Mouse (Mus musculus) neural tube, embryonic 14.5 days (tissue): ENCODE measurements around the gene Mrps33. TPM values are rescaled to one million over a fixed set of nuclear protein-coding genes. Genes with fewer than 3 reads are reported as not detected.
A peak's percentile ranks its signal among the peaks of the same experiment; 100 is the strongest.

ENCODE experiments used
- ATAC-seq: fragments of 200-750 bp; cut with Nextera tagmentation; 2 replicates; pipeline ENCODE4 v1.8.0; 2017; ENCODE audit warnings: low read depth, mild to moderate bottlenecking, moderate TSS enrichment, moderate library complexity
- H3K27ac ChIP-seq: fragments of 300-500 bp; sonication (generic); 2 replicates; pipeline ENCODE4 v1.5.1; 2014; ENCODE audit warnings: low read depth, mild to moderate bottlenecking, control low read depth, low read length, moderate library complexity, mixed read lengths
- H3K27me3 ChIP-seq: fragments of 300-500 bp; sonication (generic); 2 replicates; pipeline ENCODE4 v1.6.1; 2014; ENCODE audit warnings: low read length; ENCODE audit not compliant: control insufficient read depth, insufficient read depth
- H3K36me3 ChIP-seq: fragments of 300-500 bp; sonication (generic); 2 replicates; pipeline ENCODE4 v1.6.1; 2014; ENCODE audit warnings: low read length, mixed read lengths; ENCODE audit not compliant: control insufficient read depth, insufficient read depth
- H3K4me1 ChIP-seq: fragments of 300-500 bp; sonication (generic); 2 replicates; pipeline ENCODE4 v1.6.1; 2014; ENCODE audit warnings: low read length; ENCODE audit not compliant: control insufficient read depth, insufficient read depth
- H3K4me2 ChIP-seq: fragments of 300-500 bp; sonication (generic); 2 replicates; pipeline ENCODE4 v1.6.1; 2014; ENCODE audit warnings: mild to moderate bottlenecking, low read depth, low read length, control low read depth
- H3K4me3 ChIP-seq: fragments of 300-500 bp; sonication (generic); 2 replicates; pipeline ENCODE4 v1.5.1; 2014; ENCODE audit warnings: low read depth, low read length, control low read depth, mixed read lengths
- H3K9ac ChIP-seq: fragments of 300-500 bp; sonication (generic); replicated peaks from 2 replicates; pipeline ENCODE4 v1.6.1; 2014; ENCODE audit warnings: low read depth, mild to moderate bottlenecking, control low read depth, low read length, mixed read lengths
- H3K9me3 ChIP-seq: fragments of 300-500 bp; sonication (generic); 2 replicates; pipeline ENCODE4 v1.6.1; 2016; ENCODE audit warnings: low read length; ENCODE audit not compliant: control insufficient read depth
- WGBS: fragments of 180-500 bp; shearing (Covaris S2); extraction: QIAGEN DNeasy Blood & Tissue Kit; methylation state at CpG from one replicate; pipeline ENCODE4 v1.1.7; 2014; 5-methylcytosine and 5-hydroxymethylcytosine counted together
- polyA plus RNA-seq: library from polyadenylated mRNA; unstranded; fragments of >200 nt; fragmentation: Nextera tagmentation; extraction: Ambion mirVana; gene quantifications from 2 replicates; pipeline ENCODE4 v1.2.1, GENCODE M21; 2014

The Mrps33 gene
- polyA plus RNA-seq, 1 experiment from 2014 or later: 206 TPM

GRCm38 (mm10) chr6:39807050-39807560 is 3.7 kb downstream of the Mrps33 start:
- 92% methylated on average over 7 of the region's 7 CpGs for WGBS
- H3K27ac ChIP-seq: no peak overlapping the region
- no peaks in the 10 kb centered on the region for H3K27me3 ChIP-seq
- peaks cover 4% of the 10 kb centered on the region; the same call in 1 of the 2 replicates for H3K4me1 ChIP-seq
- H3K9me3 ChIP-seq: no peaks in the 10 kb centered on the region
- H3K4me2 ChIP-seq: no peak overlapping the region
- ATAC-seq: no peak
- no peaks in the 10 kb centered on the region for H3K36me3 ChIP-seq
- no peak overlapping the region for H3K4me3 ChIP-seq
- no peak overlapping the region for H3K9ac ChIP-seq

- Histone ChIP-seq H3K4me1 (peaks cover 4% of the 10 kb centered on the region; the same call in 1 of the 2 replicates), H3K9me3 (no peaks in the 10 kb centered on the region), H3K27me3 (no peaks in the 10 kb centered on the region), H3K9ac (no peak overlapping the region), H3K4me3 (no peak overlapping the region), H3K27ac (no peak overlapping the region; the same call in 1 of the 2 replicates), H3K36me3 (no peaks in the 10 kb centered on the region), H3K4me2 (no peak overlapping the region)
- no peak for ATAC-seq
- WGBS: 62% methylated on average over 7 of the region's 7 CpGs
Observed at GRCm38 (mm10) chr6:39806336-39806735, 4.5 kb downstream of the Mrps33 start.

DNA sequence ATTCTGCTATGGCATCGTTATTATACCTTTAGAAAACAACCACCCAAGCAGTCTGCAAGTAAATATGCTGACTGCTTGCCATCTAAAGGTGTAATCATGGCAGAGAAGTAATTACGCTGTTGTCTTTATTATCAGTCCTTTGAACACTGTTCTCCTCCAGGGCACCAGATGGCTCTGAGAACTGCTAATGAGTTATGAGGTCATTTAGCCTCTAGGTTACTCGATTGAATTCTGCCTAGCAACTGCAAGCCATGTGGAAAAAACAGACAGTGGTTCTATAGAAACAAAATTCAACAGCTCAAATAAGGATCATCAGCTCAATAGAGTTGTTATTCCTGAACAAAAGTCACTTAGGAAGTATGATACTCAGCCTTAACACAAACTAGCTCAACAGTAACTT is 4.9 kb downstream of the Mrps33 start:
- Histone ChIP-seq H3K9me3 (no peaks in the 10 kb centered on the region), H3K4me3 (no peak overlapping the region), H3K36me3 (no peaks in the 10 kb centered on the region), H3K9ac (no peak overlapping the region), H3K4me2 (no peak overlapping the region), H3K27ac (peak overlapping the region; percentile 24; the same call in 1 of the 2 replicates), H3K4me1 (peaks cover 4% of the 10 kb centered on the region; the same call in 1 of the 2 replicates), H3K27me3 (no peaks in the 10 kb centered on the region)
- 15% methylated on average over 3 of the region's 3 CpGs for WGBS
- peak; percentile 36; the same call in 1 of the 2 replicates for ATAC-seq

- H3K27ac ChIP-seq: no peak overlapping the region
- no peaks in the 10 kb centered on the region for H3K36me3 ChIP-seq
- 94% methylated on average over 7 of the region's 7 CpGs for WGBS
- no peak overlapping the region for H3K9ac ChIP-seq
- no peak overlapping the region for H3K4me2 ChIP-seq
- no peaks in the 10 kb centered on the region for H3K9me3 ChIP-seq
- H3K27me3 ChIP-seq: no peaks in the 10 kb centered on the region
- H3K4me1 ChIP-seq: no peaks in the 10 kb centered on the region
- H3K4me3 ChIP-seq: no peak overlapping the region
- no peak for ATAC-seq
Observed at GRCm38 (mm10) chr6:39800977-39801376, 9.8 kb downstream of the Mrps33 start.

GRCm38 (mm10) chr6:39797076-39797475 is 13.7 kb downstream of the Mrps33 start:
- Histone ChIP-seq H3K36me3 (no peaks in the 10 kb centered on the region), H3K27me3 (no peaks in the 10 kb centered on the region), H3K4me2 (no peak overlapping the region), H3K4me1 (no peaks in the 10 kb centered on the region), H3K9me3 (no peaks in the 10 kb centered on the region), H3K4me3 (no peak overlapping the region), H3K9ac (no peak overlapping the region), H3K27ac (no peak overlapping the region)
- 73% methylated on average over 2 of the region's 2 CpGs for WGBS
- no peak for ATAC-seq

DNA sequence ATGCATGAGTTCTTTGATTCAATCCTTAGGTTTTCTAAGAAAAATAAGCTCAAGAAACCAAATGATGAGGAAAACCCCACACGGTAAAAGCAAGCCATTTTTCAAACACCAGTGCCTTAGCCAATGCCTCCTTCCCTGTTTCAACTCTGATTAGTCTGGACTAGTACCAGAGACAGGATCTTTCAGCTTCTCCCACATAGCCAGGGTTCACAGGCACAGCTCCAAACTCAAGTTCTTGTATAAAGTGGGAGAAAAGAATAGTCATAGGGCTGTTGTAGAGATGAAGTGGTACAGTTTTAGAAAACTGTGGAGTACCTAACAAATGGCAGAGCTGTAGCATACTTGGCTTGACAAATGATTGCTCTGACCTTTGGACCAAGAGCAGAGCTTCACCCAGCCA is 14.6 kb downstream of the Mrps33 start:
- no peaks in the 10 kb centered on the region for H3K9me3 ChIP-seq
- no peak overlapping the region for H3K4me2 ChIP-seq
- H3K27ac ChIP-seq: no peak overlapping the region
- 76% methylated on average over 1 of the region's 1 CpGs for whole genome bisulfite sequencing
- no peak for ATAC-seq
- H3K27me3 ChIP-seq: no peaks in the 10 kb centered on the region
- no peak overlapping the region for H3K9ac ChIP-seq
- no peaks in the 10 kb centered on the region for H3K36me3 ChIP-seq
- H3K4me3 ChIP-seq: no peak overlapping the region
- H3K4me1 ChIP-seq: no peaks in the 10 kb centered on the region

DNA sequence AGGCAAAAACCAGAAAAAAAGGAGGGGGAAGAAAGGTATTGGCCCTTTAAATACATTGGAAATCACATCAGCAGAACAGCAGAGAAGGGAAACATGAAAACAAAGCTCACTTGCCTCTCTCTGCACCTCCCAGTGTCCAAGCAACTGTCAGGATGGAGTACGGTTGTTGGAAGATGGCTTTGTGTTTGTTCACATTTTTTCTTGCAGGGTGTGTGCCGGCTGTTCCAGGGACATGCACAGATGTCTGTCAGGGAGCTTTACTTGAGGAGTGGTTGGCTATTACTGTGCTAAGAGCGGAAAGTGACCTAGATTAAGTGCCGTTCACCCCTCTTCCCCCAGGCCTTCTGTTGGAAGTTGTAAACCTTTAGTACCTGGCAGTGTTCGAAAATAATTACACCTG is 19.0 kb downstream of the Mrps33 start:
- Histone ChIP-seq H3K36me3 (no peaks in the 10 kb centered on the region), H3K27ac (no peak overlapping the region), H3K9ac (no peak overlapping the region), H3K4me3 (no peak overlapping the region), H3K4me1 (no peaks in the 10 kb centered on the region), H3K4me2 (no peak overlapping the region), H3K27me3 (no peaks in the 10 kb centered on the region), H3K9me3 (no peaks in the 10 kb centered on the region)
- 53% methylated on average over 5 of the region's 5 CpGs for WGBS
- ATAC-seq: no peak

- H3K27ac ChIP-seq: no peak overlapping the region
- no peaks in the 10 kb centered on the region for H3K4me1 ChIP-seq
- no peaks in the 10 kb centered on the region for H3K27me3 ChIP-seq
- no peak overlapping the region for H3K4me2 ChIP-seq
- no peak overlapping the region for H3K9ac ChIP-seq
- H3K4me3 ChIP-seq: no peak overlapping the region
- H3K9me3 ChIP-seq: no peaks in the 10 kb centered on the region
- no peak for ATAC-seq
- H3K36me3 ChIP-seq: no peaks in the 10 kb centered on the region
Observed at GRCm38 (mm10) chr6:39788408-39788807, 22.4 kb downstream of the Mrps33 start.

GRCm38 (mm10) chr6:39787783-39788182 is 23.0 kb downstream of the Mrps33 start:
- H3K27me3 ChIP-seq: no peaks in the 10 kb centered on the region
- H3K9ac ChIP-seq: no peak overlapping the region
- H3K4me2 ChIP-seq: no peak overlapping the region
- H3K36me3 ChIP-seq: no peaks in the 10 kb centered on the region
- no peak overlapping the region for H3K4me3 ChIP-seq
- no peaks in the 10 kb centered on the region for H3K4me1 ChIP-seq
- WGBS: 15% methylated on average over 9 of the region's 9 CpGs
- ATAC-seq: no peak
- H3K27ac ChIP-seq: no peak overlapping the region
- H3K9me3 ChIP-seq: no peaks in the 10 kb centered on the region
